Mouse (Mus musculus) thymus, postnatal 36 days (tissue): Measurements from ENCODE around the gene Rpl12.
"Not testable (repeated sequence)": the region's sequence is repeated elsewhere in the genome, so short reads cannot be mapped to it uniquely, and the experiment has no call there.

Experiments
- DNase-seq, 2 experiments: peaks; one replicate each; pipeline ENCODE4 v3.0.0; 2022; ENCODE audit warnings: mixed read lengths in 2 of 2

The Rpl12 gene

GRCm38 (mm10) chr2:32982700-32983099, 21.3 kb downstream of the Rpl12 start:
- DNase-seq: no peak

GRCm38 (mm10) chr2:32983617-32984016, 22.3 kb downstream of the Rpl12 start:
- DNase-seq: no peak

GRCm38 (mm10) chr2:32985844-32986243, 24.5 kb downstream of the Rpl12 start:
- no peak for DNase-seq

- DNase-seq: no peak
These were observed 28.0 kb downstream of the Rpl12 start for GRCm38 (mm10) chr2:32989376-32989775.

DNA sequence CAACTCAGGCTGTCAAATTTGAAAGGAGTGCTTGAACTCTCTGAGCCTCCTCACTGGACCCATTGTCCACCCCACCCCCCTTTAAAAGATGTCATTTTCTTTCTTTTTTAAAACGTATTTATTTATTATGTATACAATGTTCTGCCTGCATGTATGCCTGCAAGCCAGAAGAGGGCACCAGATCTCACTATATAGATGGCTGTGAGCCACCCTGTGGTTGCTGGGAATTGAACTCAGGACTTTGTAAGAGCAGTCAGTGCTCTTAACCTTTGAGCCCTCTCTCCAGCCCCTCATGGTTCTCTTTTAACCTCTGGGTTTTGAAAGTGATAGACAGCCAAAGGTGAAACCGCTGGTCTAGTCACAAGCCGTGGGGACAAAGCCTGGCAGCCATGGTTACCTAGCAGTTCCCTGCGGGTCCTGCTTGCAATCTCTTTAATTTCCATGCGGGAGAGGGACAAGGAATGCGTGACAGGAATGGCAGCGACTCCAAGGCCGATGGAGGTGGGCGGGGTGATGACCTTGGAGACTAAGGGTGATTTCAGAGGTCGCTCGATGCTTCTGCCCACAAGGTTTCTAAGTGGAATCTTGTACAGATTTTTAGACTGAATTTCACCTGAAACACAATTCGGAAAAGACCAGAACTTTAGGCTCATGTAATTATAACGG, 28.9 kb downstream of the Rpl12 start:
- DNase-seq: no peak

- no peak for DNase-seq
These were observed 30.8 kb downstream of the Rpl12 start for GRCm38 (mm10) chr2:32992130-32992529.

DNA sequence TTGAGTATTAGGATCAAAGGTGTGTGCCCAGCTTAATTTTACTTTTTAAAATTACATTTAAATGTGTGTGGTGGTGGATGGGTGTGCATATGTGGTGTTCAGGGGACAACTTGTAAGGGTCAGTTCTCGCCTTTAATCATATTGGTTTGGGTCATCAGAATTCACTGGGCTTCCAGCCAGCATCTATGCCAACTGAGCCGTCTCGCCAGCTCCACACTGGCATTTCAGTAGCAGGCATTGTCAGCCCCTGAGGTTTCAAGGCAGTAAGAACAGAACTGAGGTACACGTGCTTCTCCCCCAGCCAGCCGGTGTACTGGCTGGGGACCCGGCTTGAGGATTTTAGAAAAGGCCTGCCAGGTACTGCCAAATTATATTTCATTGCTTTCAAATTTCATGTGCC, 35.7 kb downstream of the Rpl12 start:
- DNase-seq: no peak

DNA sequence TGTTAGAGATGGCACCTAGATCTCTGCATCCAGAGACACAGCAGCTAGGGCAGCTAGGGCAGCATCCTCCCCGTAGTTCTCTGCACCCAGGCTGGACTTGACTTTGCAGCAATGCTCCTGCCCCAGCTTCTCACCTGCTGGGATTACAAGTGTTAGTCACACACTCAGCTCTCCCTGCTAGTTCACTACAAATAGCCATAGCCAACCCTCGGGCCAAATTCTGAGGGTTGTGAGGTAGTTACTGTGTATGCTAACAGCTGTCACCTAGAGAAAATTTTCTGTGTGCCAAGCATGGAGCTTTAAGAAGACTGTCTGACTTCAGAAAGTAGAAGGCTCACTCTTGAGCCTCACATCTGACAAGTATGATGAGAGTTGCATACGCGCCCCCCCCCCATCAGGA, 36.4 kb downstream of the Rpl12 start:
- no peak for DNase-seq

DNA sequence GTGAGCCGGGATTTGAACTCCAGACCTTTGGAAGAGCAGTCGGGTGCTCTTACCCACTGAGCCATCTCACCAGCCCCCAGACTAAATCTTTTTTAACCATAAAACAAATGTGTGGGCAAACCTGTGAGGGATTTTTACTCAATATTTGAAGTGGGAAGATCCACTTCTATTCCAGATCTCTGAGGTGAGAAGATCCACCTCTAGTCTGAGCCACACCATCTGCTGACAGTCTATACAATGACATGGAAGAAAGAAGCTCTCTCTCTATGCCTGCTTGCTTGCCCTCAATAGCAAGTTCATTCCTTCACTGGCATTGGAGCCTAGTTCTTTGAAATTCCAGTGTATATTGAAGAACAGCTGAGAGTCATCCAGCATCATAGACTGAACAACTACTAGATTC, 38.4 kb downstream of the Rpl12 start:
- no peak for DNase-seq

- DNase-seq: no peak
These were observed 40.8 kb downstream of the Rpl12 start for GRCm38 (mm10) chr2:33002144-33002543.

- DNase-seq: no peak
These were observed 43.7 kb downstream of the Rpl12 start for GRCm38 (mm10) chr2:33005041-33005440.

DNA sequence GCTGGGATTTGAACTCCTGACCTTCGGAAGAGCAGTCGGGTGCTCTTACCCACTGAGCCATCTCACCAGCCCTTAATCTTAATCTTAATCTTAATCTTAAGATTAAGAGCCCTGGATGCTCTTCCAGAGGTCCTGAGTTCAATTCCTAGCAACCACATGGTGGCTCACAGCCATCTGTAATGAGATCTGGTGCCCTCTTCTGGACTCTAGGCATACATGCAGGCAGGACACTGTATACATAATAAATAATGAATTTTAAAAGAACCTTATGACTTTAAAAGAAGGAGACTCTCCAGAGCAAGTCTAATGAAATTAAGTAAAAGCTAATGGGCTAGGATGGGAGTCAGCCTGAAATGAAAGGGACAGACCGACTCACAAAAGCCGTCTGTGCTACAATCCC, 47.7 kb downstream of the Rpl12 start:
- DNase-seq: not testable (repeated sequence)

GRCm38 (mm10) chr2:33014877-33015276, 53.5 kb downstream of the Rpl12 start:
- DNase-seq: no peak
